In genomic region chr6:17306602-17307325, GRCm38 (mm10) we compare ENCODE assay signal across 8 mouse cellular contexts. TPM values are rescaled to one million over a fixed set of nuclear protein-coding genes. Genes with fewer than 3 reads are reported as not detected.
DNase-seq lines count a peak whose midpoint lies in the region; ATAC-seq lines count a peak whose summit lies in the region.

No protein-coding gene starts in this region.

- peak overlapping the region; percentile 43 for H3K4me3 ChIP-seq in embryonic facial prominence, embryonic 12.5 days
- peak overlapping the region; percentile 70 for H3K4me3 ChIP-seq in heart, embryonic 13.5 days
- H3K4me3 ChIP-seq in kidney, embryonic 16.5 days (ENCODE audit: low read length): peak overlapping the region; percentile 58
- H3K4me3 ChIP-seq in macrophage (ENCODE audit: inconsistent target): peak overlapping the region; percentile 18; the same call in 1 of the 2 replicates

- peak overlapping the region; percentile 88 for H3K4me2 ChIP-seq in embryonic facial prominence, embryonic 12.5 days (replicated peaks)
- H3K4me2 ChIP-seq in heart, embryonic 13.5 days: peak overlapping the region; percentile 97
- H3K4me2 ChIP-seq in kidney, embryonic 16.5 days (replicated peaks; ENCODE audit: low read depth, low read length): peak overlapping the region; percentile 95

- peak; percentile 47; the same call in 1 of the 2 replicates for ATAC-seq in embryonic facial prominence, embryonic 12.5 days (ENCODE audit: insufficient number of reproducible peaks, insufficient read depth, low FRiP score, low TSS enrichment)
- no peak for ATAC-seq in heart, embryonic 13.5 days (ENCODE audit: extremely low read depth, insufficient number of reproducible peaks, low FRiP score, low TSS enrichment)
- ATAC-seq in kidney, embryonic 16.5 days (ENCODE audit: low FRiP score, low TSS enrichment): peak; percentile 32

- 2% methylated on average over 19 of the region's 19 CpGs for WGBS in embryonic facial prominence, embryonic 12.5 days
- WGBS in heart, embryonic 13.5 days: under 1% methylated on average over 18 of the region's 19 CpGs
- WGBS in kidney, embryonic 16.5 days: 2% methylated on average over 19 of the region's 19 CpGs
- 4% methylated on average over 18 of the region's 19 CpGs for WGBS in macrophage (ENCODE audit: missing documents)

- H3K27ac ChIP-seq in embryonic facial prominence, embryonic 12.5 days: no peak overlapping the region
- peak overlapping the region; percentile 89 for H3K27ac ChIP-seq in heart, embryonic 13.5 days (replicated peaks)
- H3K27ac ChIP-seq in kidney, embryonic 16.5 days (ENCODE audit: low read length): peak overlapping the region; percentile 61; the same call in 1 of the 2 replicates
- H3K27ac ChIP-seq in macrophage: no peak overlapping the region

- H3K36me3 ChIP-seq in embryonic facial prominence, embryonic 12.5 days: no peaks in the 10 kb centered on the region
- no peaks in the 10 kb centered on the region for H3K36me3 ChIP-seq in heart, embryonic 13.5 days
- H3K36me3 ChIP-seq in kidney, embryonic 16.5 days (ENCODE audit: insufficient read depth, low read length): no peaks in the 10 kb centered on the region
- H3K36me3 ChIP-seq in macrophage (ENCODE audit: inconsistent target): no peaks in the 10 kb centered on the region

- peak; percentile 14 for DNase-seq in embryo, embryonic 11 days
- no peak for DNase-seq in embryo, embryonic 9.5 days (ENCODE audit: extremely low spot score)
- peak; percentile 54 for DNase-seq in testis, postnatal 10 days (ENCODE audit: low spot score)
- no peak for DNase-seq in cerebellum, adult 8-10 months

- H3K4me1 ChIP-seq in embryonic facial prominence, embryonic 12.5 days: peaks cover 21% of the 10 kb centered on the region
- H3K4me1 ChIP-seq in heart, embryonic 13.5 days: peaks cover 14% of the 10 kb centered on the region
- H3K4me1 ChIP-seq in kidney, embryonic 16.5 days (ENCODE audit: insufficient read depth, low read length): peaks cover 13% of the 10 kb centered on the region; the same call in 1 of the 2 replicates

- H3K27me3 ChIP-seq in embryonic facial prominence, embryonic 12.5 days: peaks cover 28% of the 10 kb centered on the region
- H3K27me3 ChIP-seq in heart, embryonic 13.5 days (replicated peaks): peaks cover 5% of the 10 kb centered on the region; the same call in 1 of the 2 replicates
- H3K27me3 ChIP-seq in kidney, embryonic 16.5 days (ENCODE audit: insufficient read depth, low read length): 0 out of 2 replicates have a peak, but pooled peaks cover 4% of the 10 kb centered on the region

- no peaks in the 10 kb centered on the region for H3K79me2 ChIP-seq in macrophage (ENCODE audit: inconsistent target)

- H3K9ac ChIP-seq in embryonic facial prominence, embryonic 12.5 days: peak overlapping the region; percentile 40
- peak overlapping the region; percentile 87 for H3K9ac ChIP-seq in heart, embryonic 13.5 days
- peak overlapping the region; percentile 66 for H3K9ac ChIP-seq in kidney, embryonic 16.5 days (replicated peaks; ENCODE audit: low read length)

- H3K9me3 ChIP-seq in embryonic facial prominence, embryonic 12.5 days: no peaks in the 10 kb centered on the region
- H3K9me3 ChIP-seq in heart, embryonic 13.5 days: no peaks in the 10 kb centered on the region
- no peaks in the 10 kb centered on the region for H3K9me3 ChIP-seq in kidney, embryonic 16.5 days (ENCODE audit: low read length)

RNA-seq across cellular contexts. Expression of gene Cav1, which starts 0.6 kb away (rescaled TPM):
- 28.6 and 28.8 TPM in 2 replicates for polyA plus RNA-seq in embryonic facial prominence, embryonic 12.5 days (2016; fragmentation: Nextera tagmentation; extraction: Ambion mirVana)
- 135 and 137 TPM in 2 replicates for polyA plus RNA-seq in heart, embryonic 13.5 days (2015; fragmentation: Nextera tagmentation; extraction: Ambion mirVana)
- 87.9 and 127 TPM in 2 replicates for polyA plus RNA-seq in kidney, embryonic 16.5 days (2015; fragmentation: Nextera tagmentation; extraction: Ambion mirVana)
- total RNA-seq in macrophage (2018; cell fraction: chromatin; rRNA removed): 10 to 100 TPM in 6 of 26 experiments, 1 to 10 TPM in 6, not detected in 14; 1.1 to 60.3 (median 11.5) TPM
- total RNA-seq in macrophage (2018; cell fraction: cytosol; rRNA removed): 10 to 100 TPM in 2 of 26 experiments, 1 to 10 TPM in 4, under 1 TPM in 18, not detected in 2; 0.03 to 26.7 (median 0.22) TPM
- 10 to 100 TPM in 4 of 26 experiments, 1 to 10 TPM in 6, under 1 TPM in 4, not detected in 12; 0.18 to 25.7 (median 3.3) TPM for total RNA-seq in macrophage (2018; cell fraction: nucleus; rRNA removed)
- 0.07 to 0.72 TPM (median 0.21 TPM) in 3 replicates for polyA plus RNA-seq in macrophage (2018)

RNA-seq across cellular contexts. Expression of gene Cav2, which starts 25.8 kb away (rescaled TPM):
- polyA plus RNA-seq in embryonic facial prominence, embryonic 12.5 days (2016; fragmentation: Nextera tagmentation; extraction: Ambion mirVana): 9.3 TPM in 2 replicates
- 23.4 and 26.2 TPM in 2 replicates for polyA plus RNA-seq in heart, embryonic 13.5 days (2015; fragmentation: Nextera tagmentation; extraction: Ambion mirVana)
- polyA plus RNA-seq in kidney, embryonic 16.5 days (2015; fragmentation: Nextera tagmentation; extraction: Ambion mirVana): 38.1 and 40.9 TPM in 2 replicates
- total RNA-seq in macrophage (2018; cell fraction: chromatin; rRNA removed): 10 to 100 TPM in 7 of 26 experiments, 1 to 10 TPM in 18, not detected in 1; 1.3 to 40.5 (median 7.0) TPM
- total RNA-seq in macrophage (2018; cell fraction: cytosol; rRNA removed): 10 to 100 TPM; 14.1 to 31.0 (median 24.0) TPM
- total RNA-seq in macrophage (2018; cell fraction: nucleus; rRNA removed): 10 to 100 TPM in 16 of 26 experiments, 1 to 10 TPM in 10; 2.8 to 27.0 (median 11.8) TPM
- 15.1 to 55.7 TPM (median 24.4 TPM) in 3 replicates for polyA plus RNA-seq in macrophage (2018)

Comparison
In these comparisons a context has a peak if more than half of its experiments do, and no peak if none do; other contexts are left out.
1. DNase-seq: peak in embryo, embryonic 11 days (single experiment) and testis, postnatal 10 days (single experiment); none in embryo, embryonic 9.5 days (single experiment) and cerebellum, adult 8-10 months (single experiment).
2. H3K27ac ChIP-seq: peak in heart, embryonic 13.5 days (single experiment) and kidney, embryonic 16.5 days (single experiment); none in embryonic facial prominence, embryonic 12.5 days (single experiment) and macrophage (single experiment).
3. H3K4me3 ChIP-seq: peak in every context shown above with its lines; median percentile 70 in heart, embryonic 13.5 days; 58 in kidney, embryonic 16.5 days; 43 in embryonic facial prominence, embryonic 12.5 days; 18 in macrophage.
4. RNA of gene Cav1, which starts 0.6 kb away (polyA plus RNA-seq): 135 to 137 TPM in heart, embryonic 13.5 days, 87.9 to 127 TPM in kidney, embryonic 16.5 days and 28.6 to 28.8 TPM in embryonic facial prominence, embryonic 12.5 days; 0.07 to 0.72 TPM in macrophage; every median in the first group is over 10 times any median in the second.
5. Peak in every context shown above with its lines, with median percentiles within 50 percentile points of each other: H3K4me2 ChIP-seq and H3K9ac ChIP-seq.